Mouse (Mus musculus) ES-Bruce4 (cell line): ENCODE measurements around the gene Tvp23a.

Experiments
- CTCF ChIP-seq: IDR thresholded peaks from one replicate; pipeline ENCODE4 v1.8.1; 2011; ENCODE audit warnings: low read depth, low read length
- POLR2A ChIP-seq: IDR thresholded peaks from one replicate; pipeline ENCODE4 v1.8.1; 2011; ENCODE audit warnings: low read length; ENCODE audit not compliant: insufficient read depth

DNA sequence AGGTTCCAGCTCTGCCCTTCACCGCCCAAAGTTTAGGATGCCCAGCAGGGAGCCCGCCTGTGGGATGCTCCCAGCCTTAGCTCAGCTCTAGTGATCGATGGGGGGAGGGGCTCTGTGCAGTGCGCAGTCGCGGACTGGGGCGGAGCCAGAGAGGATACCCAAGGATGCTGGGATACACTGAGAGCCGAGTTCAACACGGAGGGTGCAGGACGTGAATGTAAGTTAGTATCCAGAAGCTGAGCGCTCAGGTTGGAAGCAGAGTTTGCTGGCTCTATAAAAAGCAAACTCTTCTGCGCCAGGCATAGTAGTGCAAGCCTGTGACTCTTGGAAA is at the start of gene Tvp23a:
- TF ChIP-seq CTCF (no peak), POLR2A (peak; percentile 82)
